Mouse (Mus musculus) mouse trophoblast stem cell (cell line): Measurements from ENCODE around the gene D630039A03Rik.

Experiments used
- in situ Hi-C, 2 experiments: fragments of 300-500 bp; cut with MseI, MboI; formaldehyde crosslinking; loops; 2 replicates in 1 of 2; 3 replicates in 1 of 2; pipeline ENCODE4 v1.15.1; 2025

Gene D630039A03Rik

DNA sequence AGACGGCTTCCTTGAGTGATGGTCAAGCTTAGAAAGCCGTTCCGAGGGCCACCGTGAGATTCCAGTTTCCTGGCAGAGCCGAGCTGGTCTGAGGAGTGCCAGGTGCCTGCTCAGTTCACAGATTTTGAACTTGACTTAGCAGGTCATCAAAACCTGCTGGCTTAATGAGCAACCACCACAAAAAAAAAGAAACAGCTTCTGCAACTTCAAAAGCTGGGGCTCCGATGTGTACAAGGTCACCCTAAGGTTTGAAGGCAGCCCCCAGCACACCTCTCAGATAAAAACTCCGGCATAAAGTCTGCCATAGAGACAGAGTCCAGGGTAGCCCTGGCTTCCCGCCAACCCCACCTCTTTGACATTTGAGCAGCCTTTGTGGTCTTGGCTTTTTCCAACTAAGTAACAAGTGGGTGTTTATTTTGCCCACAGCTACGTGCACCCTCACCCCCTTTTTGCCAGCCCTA, at the start of gene D630039A03Rik:
TSS of gene D630039A03Rik (minus strand) at position 97 of the 461 bp plus-strand sequence.
- in situ Hi-C loops, result no loop called here

DNA sequence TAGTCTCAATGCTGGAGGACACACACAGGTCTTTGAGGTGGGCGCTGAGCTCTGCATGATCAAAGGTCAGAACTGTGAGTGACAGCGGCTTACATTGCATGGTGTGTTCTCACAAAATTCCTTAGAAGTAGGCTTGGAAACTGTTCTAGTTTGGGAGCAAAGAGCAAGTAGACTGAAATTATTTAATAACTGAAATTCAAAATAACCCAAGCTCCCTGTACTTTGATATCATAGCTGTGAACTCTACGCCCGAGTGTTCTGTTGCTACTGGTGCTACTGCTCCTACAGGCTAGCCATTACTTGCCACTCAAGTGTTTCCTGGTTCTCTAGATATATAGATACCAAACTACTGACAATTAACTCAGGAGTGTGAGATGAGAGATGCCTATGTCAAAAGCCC, 49.4 kb upstream of the D630039A03Rik start:
- in situ Hi-C loops, result no loop called here

DNA sequence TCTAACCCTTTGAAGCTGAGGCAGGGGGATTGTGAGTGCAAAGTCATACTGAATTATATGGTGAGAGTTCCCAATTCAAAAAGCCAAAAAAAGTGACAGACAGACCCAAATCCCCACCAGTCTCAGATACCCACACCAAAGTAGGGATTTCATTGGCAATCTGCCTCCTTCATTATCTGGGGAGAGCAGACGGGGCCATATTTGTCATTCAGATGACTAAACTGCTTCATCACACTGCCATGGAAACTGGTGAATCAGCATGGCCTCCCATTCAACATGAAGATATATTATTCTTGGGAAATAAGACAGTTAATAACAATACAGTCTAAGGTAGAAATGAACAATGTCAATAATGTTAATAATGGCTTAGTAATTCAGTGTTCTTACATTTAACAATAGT, 48.0 kb upstream of the D630039A03Rik start:
- in situ Hi-C loops, result no loop called here

DNA sequence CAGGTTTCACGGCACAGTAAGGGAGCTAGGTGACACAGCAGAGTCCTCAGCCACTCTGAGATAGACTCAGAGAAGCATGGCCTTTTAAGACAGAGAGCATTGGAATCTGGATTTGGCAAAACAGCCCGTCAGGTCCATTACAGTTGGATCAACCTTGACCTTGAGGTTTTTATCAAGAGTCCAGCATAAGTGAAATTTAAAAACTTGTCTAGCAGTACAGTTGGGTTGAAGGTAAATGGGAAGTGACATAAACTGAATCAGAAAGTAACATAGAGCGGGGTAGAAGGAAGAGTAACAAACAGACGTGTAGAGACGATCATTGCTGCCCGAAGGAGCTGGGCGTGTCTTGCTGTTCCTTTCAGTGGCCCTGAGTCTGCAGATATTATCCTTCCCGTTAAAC, 43.0 kb upstream of the D630039A03Rik start:
- in situ Hi-C loops, result no loop called here

DNA sequence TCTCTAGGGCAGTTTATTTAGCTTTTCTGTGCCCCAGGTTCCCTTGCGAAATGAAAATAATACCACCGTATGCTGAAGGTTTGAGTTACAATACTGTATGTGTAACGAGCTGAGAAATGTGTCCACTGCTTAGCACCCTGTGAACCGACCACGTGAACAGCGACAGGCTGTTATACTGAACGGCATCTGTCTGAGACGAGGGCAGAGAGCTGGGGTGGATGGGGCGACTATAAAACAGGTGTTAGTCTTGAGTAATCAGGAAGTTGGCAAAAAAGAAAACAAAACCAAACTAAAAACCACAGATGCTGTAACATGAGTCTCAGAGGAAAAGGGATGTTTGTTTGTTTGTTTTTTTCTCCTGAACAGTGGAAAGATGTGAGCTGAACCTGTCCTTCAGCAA, 42.0 kb upstream of the D630039A03Rik start:
- in situ Hi-C loops, result no loop called here

DNA sequence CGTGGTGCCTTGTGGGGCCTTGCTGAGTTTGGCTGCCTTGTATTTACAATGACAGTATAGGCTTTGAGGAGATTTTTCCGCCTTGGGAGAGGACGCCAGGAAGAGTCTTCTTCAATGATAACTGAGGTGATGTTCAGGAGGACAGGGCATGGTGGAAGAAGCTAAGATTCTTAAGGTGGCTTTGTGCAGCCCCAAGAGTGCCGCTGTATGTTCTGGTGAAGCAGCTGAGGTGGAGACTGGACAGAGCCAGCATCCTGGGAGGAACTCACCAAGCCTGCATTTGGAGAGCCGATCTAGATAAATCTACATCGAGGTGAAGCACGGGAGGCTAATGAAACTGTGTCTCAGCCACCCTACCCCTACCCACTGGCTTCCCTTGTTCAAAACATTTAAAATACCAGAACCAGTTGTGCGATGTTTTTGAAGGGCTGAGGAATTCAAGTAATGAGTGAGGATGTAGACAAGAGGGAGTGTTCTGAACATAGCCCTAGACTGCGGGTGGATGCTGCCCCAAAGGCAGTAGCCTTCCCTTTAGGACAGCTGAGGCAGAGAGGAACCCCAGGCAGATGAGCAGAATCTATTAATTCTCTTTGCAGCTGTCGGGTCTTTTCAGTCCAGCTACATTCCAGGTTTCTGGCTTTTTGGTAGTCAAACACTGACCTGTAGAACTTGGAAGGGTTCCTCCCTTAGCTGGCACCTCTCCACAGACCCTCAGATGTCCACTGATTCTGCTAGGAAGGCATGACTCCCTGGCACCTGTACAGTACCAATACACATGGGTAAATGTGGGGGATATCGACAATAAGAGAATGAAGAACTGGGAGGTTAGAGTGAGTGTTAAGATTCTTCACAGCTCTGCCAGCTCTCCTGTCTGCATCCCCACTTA, 41.3 kb upstream of the D630039A03Rik start:
- in situ Hi-C loops, result no loop called here

DNA sequence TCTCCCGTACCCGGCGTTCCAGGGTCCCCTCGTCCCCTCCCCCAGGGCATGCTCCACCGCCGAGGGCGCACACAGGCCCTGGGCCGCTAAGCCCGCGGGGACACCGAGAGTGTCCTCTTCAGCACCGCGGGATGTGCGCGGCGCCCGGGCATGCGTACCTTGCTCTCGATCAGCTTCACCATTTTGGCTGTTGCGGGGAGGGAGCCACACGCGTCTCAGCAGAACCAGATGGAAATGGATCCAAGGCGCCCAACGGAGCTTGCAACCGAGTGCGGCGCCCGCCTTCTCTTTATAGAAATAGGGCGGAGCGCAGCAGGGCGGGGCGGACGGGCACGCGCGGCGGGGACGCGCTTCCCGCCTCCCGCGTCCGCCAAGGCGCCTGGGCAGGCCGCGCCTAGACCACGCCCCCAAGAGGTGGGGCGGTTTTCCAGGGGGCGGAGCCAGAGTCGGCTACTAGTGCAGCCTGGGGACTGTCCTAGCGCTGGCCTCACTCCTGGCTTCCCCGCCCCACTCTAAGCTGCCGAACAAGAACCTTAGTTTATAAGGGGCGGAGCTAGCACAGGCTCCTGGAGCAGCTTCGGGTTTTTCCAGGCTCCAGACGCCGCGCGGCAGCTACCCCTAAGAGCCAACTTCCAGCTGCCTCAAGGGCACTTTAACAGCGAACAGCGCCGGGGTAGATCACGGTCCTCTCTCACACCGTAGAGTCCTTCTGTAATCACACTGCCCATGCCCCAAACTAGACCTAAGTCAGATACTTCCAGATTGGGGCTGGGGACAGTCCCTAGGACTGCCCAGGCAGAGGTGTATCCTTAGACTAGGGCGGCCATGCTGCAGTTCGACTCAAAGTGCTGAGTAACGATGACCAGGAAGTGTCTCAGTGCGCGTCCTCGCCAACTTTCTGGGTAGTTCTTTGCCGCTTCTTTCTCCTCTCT, 40.2 kb upstream of the D630039A03Rik start, which contains the start of gene Txn1:
TSS of gene Txn1 (minus strand) at position 383 of the 932 bp plus-strand sequence.
- in situ Hi-C loops, result no loop called here

DNA sequence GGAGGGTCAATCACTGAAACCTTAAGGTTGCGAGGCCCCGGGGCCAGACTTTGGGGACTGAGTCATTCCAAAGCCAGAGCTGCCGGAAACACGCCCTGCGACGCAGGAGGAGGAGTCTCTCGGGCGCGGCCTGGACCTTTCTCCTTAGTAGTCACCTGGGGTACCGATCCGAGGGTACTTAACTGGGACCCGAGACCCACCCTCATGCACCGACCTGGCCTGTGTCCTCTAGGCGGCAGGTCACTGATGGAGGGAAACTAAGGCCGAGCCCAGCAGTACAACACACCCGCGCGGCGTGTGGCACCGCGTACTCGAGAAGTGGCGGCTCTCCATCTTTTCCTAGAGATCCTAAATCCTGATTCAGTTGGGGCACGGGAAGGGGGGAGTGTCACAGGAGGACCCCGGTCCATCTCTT, 39.5 kb upstream of the D630039A03Rik start:
- in situ Hi-C loops, result no loop called here

DNA sequence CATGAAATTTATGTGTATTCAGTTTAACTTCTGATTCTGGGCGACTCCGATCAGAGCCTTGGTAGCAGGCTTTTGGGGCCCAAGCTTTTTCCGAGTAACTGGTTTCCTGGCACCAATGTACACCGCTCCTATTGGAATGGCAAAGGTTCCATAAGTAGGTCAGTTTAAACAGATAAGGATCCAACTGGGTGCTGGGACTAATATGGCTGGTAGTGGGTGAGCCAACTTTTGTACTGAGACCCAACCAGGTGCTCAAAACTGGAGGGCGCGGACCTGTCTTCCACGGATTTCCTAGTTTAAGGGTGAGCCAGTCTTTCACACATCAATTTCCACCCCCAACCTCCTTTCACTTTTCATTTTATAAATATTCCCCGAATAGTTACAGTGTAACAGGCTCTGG, 38.9 kb upstream of the D630039A03Rik start:
- in situ Hi-C loops, result no loop called here

DNA sequence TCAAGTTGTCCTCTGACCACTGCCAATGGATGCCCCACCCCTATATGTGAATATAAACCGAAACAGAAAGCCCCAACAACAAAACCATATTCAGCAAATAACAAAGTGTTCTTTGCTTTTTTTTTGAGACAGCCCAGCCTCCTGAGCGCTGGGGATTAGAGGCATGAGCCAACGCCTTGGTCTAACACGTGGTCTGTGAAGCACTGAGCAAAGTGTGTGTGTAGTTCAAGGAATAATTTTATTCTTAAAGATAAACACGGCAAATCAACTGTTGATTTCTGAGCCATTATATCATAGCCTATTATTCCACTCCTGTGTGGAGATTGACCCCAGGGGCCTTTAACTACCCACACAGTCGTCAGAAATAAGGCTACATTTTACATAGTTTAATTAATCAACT, 38.5 kb upstream of the D630039A03Rik start:
- in situ Hi-C loops, result no loop called here

DNA sequence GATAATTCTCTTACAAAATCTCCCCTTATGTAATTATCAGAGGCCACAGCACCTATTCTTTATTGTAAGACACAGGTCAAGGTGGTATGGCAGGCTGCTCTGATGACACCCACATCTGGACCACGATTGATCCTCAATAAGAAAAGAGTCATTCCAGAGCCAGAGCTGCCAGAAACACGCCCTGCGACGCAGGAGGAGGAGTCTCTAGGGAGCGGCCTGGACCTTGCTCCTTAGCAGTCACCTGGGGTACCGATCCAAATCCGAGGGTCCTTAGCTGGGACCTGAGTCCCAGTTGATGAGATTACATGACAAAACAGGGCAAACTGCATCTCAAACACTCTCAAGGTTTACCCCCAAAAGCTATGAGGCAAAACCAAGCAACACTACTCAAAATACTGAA, 37.7 kb upstream of the D630039A03Rik start:
- in situ Hi-C loops, result no loop called here

DNA sequence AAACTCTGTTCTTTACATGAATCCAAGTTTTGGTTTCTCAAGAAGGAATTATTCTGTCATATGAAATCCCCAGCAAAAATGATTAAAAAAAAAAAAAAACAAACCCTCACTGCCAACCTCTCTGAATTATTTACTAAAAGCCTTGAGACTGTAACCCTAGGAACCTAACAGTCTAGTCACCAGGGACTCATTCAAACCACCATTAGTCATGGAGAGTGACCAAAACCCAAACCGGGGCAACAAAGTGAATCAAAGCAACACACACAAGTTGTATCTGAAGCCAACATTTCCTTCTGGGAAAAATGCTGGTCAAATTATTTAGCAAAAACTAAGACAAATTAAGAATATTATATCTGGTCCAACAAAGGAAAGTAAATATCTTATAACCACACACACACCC, 36.8 kb upstream of the D630039A03Rik start:
- in situ Hi-C loops, result no loop called here

DNA sequence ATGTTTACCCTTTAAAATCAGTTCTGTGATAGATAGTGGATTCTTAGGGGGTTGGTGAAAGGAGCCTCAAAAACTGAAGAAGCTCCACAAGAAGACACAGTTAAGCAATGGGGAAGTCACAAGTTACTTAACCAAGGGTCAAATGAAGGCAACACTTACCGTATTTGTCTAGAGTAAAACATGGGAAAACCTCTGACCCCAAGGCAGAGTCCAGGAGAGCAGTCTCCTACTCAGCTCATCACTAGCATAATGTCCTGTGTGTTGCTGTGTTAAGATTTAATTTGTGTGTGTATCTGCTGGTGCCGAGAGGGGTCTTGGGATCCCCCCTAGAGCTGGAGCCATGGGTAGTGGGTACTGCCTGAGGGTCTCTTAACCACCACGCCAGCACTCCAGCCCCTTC, 36.3 kb upstream of the D630039A03Rik start:
- in situ Hi-C loops, result no loop called here

DNA sequence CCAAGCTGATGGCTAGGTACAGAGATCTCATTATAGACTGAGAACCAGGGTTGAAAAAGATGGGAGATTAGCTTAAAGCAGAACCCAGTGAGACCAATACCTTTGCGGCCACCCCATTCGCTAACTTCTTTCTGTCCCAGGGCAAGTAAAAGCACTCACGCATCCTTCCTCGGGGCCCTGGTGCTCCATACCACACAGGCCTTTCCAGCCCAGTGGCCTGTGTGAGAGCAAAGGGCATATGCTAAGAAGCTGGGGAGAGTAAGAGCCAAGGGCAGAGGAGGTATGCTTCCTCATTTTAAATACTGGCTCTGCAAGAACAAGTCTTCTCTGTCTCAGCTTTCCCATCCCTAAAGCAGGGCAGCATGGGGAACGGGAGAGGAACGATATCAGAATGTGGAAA, 33.8 kb upstream of the D630039A03Rik start:
- in situ Hi-C loops, result no loop called here

DNA sequence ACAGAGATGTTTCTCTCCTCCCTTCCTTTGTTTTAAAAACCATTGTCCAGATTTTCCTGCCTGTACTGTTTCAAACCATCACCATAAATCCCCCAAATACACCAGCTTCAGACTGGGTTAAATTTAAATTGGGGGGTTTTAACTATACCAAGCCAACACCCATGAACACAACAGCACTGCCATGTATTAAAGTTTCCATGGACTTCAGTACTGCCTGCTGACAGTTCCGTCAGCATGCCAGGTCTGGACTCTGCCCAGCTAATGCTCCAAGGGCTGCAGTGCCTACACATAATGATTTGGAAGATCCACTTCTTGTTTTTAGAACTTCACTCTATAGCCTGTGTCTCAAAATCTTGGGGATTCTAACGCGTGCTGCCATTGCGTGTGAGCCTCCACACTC, 31.4 kb upstream of the D630039A03Rik start:
- in situ Hi-C loops, result no loop called here

DNA sequence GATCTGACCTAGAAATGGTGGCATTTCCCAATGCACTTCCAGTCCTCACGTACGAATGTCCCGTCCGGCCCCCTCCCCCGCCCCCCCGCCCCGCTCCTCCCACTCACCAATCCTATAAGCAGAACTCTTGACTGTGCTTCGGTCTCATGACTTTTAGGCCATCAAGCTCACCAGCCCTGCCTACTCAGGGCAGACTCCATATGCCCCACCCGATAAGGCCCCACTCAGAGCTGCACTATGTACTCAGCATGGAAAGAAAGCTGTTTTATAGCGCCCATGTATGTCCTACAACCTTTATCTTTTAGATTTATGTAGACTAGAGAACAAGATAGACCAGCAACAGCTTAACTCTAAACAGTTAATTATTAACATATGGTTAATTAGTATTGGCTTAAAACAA, 30.9 kb upstream of the D630039A03Rik start:
- in situ Hi-C loops, result no loop called here

DNA sequence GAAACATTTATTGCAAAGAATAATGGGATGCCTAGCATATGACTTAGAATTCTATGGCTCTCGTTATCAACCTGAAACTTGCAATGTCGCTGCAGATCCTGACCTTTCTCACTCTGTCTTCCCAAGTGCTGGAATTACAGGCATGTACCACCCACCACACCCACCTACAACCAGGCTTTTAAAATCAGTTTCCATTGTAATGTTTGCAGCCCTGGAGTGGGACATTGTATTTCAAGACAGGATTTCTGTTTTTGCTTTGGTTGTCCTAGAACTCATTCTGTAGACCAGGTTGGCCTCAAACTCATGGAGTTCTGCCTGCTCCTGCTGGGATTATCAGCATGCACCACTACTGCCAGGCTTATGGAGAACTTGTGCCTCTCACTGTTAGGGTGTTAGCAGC, 26.8 kb upstream of the D630039A03Rik start:
- in situ Hi-C loops, result no loop called here

DNA sequence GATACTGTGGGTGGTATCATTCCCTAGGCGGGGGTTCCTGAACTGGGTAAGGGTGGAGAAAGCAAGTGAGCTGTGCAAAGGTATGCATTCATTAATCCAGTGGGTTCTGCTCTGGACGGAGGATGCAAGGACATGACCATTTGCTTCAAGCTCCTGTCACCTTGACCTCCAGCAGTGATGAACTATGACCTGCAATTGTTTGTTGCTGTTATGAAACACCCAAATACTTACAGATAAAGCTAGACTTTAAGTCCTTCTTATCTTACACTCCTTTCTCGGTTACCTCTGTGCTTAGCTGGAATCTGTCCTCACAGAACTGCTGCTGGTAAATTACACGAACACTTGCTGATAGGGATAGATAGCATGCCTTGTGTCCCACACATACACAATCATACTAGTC, 24.5 kb upstream of the D630039A03Rik start:
- in situ Hi-C loops, result no loop called here

DNA sequence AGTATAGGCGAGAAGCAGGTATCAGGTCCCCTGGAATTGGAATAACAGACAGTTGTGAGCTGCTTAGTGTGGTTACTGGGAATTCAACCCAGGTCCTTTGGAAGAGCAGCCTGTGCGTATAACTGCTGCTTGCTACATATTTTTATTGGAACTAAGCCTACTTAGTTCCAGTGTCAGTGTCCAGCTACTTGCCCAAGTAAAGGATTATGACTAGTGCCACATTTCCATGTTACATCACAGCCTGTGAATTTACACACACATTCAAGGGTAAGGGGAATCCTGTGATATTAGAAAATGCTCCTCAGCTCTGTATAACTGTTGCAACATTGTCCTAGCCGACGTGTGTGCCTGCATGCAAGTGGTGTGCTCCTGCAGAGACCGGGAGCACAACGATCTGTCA, 21.2 kb upstream of the D630039A03Rik start:
- in situ Hi-C loops, result no loop called here

DNA sequence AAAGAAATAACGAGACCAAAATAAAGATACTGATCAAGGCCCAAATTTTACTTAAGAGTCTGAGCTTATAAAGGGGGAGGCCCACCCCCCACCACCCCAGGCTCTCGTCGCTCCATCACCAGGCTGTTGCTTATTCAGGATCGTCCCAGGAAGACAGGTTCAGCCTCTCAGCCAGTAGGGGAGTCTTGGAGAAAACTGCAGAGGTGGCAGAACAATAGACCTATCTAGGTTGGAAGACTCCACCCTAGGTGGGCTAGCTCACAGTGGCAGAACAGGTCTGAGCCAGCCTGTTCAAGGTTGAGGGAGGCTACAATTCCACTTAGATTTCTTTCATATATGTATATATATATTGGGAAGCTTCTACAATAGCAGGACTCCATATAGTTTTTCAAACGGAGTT, 18.1 kb upstream of the D630039A03Rik start:
- in situ Hi-C loops, result no loop called here

DNA sequence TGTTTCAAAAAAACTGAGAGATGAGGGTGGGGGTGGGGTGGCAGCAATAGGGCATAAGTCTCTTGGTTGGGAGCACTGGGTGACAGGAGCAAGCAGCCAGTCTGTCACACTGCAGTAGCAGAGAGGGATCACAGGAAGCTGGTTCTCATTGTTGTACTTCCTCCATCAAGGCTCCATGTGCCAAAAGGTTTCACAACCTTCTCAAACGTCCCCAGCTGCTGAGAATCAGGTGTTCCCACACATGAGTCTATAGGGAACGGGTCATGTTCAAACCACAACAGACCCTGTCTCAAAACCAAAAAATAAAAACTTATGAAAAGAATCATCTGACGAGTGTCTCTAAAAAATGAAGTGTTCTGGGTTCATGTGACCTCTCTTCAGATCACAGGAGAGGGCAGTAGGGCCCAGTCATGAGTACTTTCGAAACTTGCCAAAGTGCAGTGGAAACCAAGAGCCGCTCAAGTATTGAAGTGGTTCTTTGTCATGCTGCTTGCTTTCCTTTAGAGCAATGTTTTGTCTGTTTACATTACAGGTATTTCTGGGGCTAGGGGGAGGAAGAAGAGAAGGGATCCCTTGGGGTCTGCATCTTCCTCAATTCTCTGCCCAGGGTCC, 14.6 kb upstream of the D630039A03Rik start:
- in situ Hi-C loops, result no loop called here
